Mouse (Mus musculus) heart, adult 2 months (tissue): ENCODE results near the gene Gje1.

ENCODE experiments used
- EP300 ChIP-seq: fragments of 200-500 bp; IDR thresholded peaks from 2 replicates; pipeline ENCODE4 v1.6.1; 2011; ENCODE audit warnings: low read depth, low read length, control low read depth; ENCODE audit not compliant: insufficient read depth
- POLR2A ChIP-seq: fragments of 200-500 bp; IDR thresholded peaks from 2 replicates; pipeline ENCODE4 v1.6.1; 2011; ENCODE audit warnings: mild to moderate bottlenecking, low read depth, low read length, control low read depth; ENCODE audit not compliant: insufficient read depth

DNA sequence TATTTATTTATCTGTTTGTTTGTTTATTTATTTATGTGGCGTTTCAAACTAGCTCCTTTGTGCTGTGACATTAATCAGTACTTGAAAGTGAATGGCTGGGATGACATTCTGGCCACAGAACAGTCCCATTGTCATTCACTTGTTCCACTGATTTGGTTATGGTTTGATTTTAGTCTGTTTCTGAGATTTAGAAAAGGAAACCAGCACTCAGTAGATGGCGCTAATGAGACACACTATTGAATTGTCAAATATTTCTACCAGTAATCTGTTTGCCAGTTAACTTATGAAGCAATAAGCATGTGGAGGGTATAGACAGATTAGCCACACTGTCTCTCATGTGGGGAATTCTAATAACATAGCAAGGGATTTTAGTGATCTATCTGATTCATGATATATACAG is 16.3 kb upstream of the Gje1 start:
- TF ChIP-seq EP300 (no peak), POLR2A (no peak)
